Comparison of ENCODE assay signal across 10 mouse cellular contexts in the genomic region with DNA sequence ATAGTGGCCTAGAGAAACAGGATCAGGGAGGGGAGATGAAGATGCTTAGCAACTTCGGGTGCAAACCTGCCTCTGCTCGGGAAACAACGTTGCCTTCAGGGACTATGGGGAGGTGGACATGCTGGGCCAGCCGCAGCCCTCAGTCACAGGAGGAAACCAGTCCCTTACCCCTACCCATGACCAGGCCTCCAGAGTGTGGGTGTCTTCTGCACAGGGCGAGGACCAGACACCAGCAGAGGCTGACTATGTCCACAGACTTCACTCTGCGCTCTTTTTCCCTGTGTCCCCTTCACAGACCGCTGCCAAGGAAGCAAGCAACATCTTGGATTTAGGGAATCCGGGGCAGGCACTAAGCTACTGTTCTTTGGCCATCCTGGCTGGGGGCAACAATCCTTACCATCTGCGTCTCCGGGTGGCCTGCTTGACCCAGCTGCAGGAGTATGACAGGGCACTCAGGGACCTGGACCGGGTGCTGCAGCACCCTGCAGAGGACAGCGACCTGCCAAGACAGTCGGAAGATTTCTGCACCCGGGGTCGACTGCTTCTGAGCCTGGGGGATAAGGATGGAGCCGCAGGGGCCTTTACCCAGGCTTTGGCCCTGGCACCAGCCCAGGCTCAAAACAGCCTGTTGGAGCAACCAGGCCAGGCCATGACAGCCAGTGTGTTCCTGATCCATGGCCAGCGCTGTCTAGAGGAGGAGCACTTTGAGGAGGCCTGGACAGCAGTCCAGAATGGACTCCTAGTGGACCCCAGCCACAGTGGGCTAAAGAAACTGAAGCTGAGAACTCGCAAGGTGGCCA. TPM values are rescaled to one million over a fixed set of nuclear protein-coding genes. Genes with fewer than 3 reads are reported as not detected.
DNase-seq lines count a peak whose midpoint lies in the region; ATAC-seq and TF ChIP-seq lines count a peak whose summit lies in the region.
"Had no signal": no experiment of that assay in that cellular context is flagged by ENCODE, and none has a peak within 500 bp of the region (broad histone marks: within the 10 kb centered on the region; RNA-seq: fewer than 3 reads in every experiment).

No protein-coding gene starts in this region.

- no peaks in the 10 kb centered on the region for H3K9me3 ChIP-seq in G1E (replicated peaks)
- H3K9me3 ChIP-seq in hindbrain, embryonic 11.5 days (ENCODE audit: control insufficient read depth, low read length): no peaks in the 10 kb centered on the region
- H3K9me3 ChIP-seq in midbrain, embryonic 12.5 days: no peaks in the 10 kb centered on the region

- no peak overlapping the region for H3K4me2 ChIP-seq in hindbrain, embryonic 11.5 days (replicated peaks; ENCODE audit: low read depth, low read length)
- peak overlapping the region; percentile 57; the same call in 1 of the 2 replicates for H3K4me2 ChIP-seq in midbrain, embryonic 12.5 days (replicated peaks)

- H3K9ac ChIP-seq in hindbrain, embryonic 11.5 days (ENCODE audit: low read depth, low read length): peak overlapping the region; percentile 63
- peak overlapping the region; percentile 56 for H3K9ac ChIP-seq in midbrain, embryonic 12.5 days (replicated peaks)

- no peaks in the 10 kb centered on the region for H3K36me3 ChIP-seq in G1E (replicated peaks)
- no peaks in the 10 kb centered on the region for H3K36me3 ChIP-seq in hindbrain, embryonic 11.5 days (ENCODE audit: control insufficient read depth, insufficient read depth, low read length)
- no peaks in the 10 kb centered on the region for H3K36me3 ChIP-seq in midbrain, embryonic 12.5 days

- WGBS in hindbrain, embryonic 11.5 days: 83% methylated on average over 18 of the region's 18 CpGs
- 82% methylated on average over 18 of the region's 18 CpGs for WGBS in midbrain, embryonic 12.5 days

- no peak for TF ChIP-seq CTCF in gastrocnemius, adult 2 months (IDR thresholded peaks at IDR 0.05)
- TF ChIP-seq CTCF in G1E (IDR thresholded peaks at IDR 0.05; ENCODE audit: low read depth, low read length): no peak

- H3K27me3 ChIP-seq in G1E (ENCODE audit: insufficient read depth, low read length): peaks cover 49% of the 10 kb centered on the region
- H3K27me3 ChIP-seq in hindbrain, embryonic 11.5 days (ENCODE audit: control insufficient read depth, insufficient read depth, low read length): no peaks in the 10 kb centered on the region
- H3K27me3 ChIP-seq in midbrain, embryonic 12.5 days: peaks cover 41% of the 10 kb centered on the region

- no peak overlapping the region for H3K4me3 ChIP-seq in gastrocnemius, adult 2 months
- peak overlapping the region; percentile 64; the same call in 1 of the 2 replicates for H3K4me3 ChIP-seq in G1E (ENCODE audit: low read depth, low read length)
- H3K4me3 ChIP-seq in hindbrain, embryonic 11.5 days (ENCODE audit: low read depth, low read length): no peak overlapping the region; the same call in 1 of the 2 replicates
- 0 out of 2 replicates have a peak overlapping the region, but pooled peaks have one; percentile 38 for H3K4me3 ChIP-seq in midbrain, embryonic 12.5 days

- H3K4me1 ChIP-seq in G1E (ENCODE audit: insufficient read depth, low read depth, low read length): peaks cover 19% of the 10 kb centered on the region
- H3K4me1 ChIP-seq in hindbrain, embryonic 11.5 days (replicated peaks; ENCODE audit: control insufficient read depth, insufficient read depth, low read length): peaks cover 2% of the 10 kb centered on the region
- H3K4me1 ChIP-seq in midbrain, embryonic 12.5 days: peaks cover 14% of the 10 kb centered on the region

- no peak for ATAC-seq in G1E (ENCODE audit: extremely low read depth, insufficient number of reproducible peaks, low FRiP score, poor library complexity, severe bottlenecking)
- ATAC-seq in hindbrain, embryonic 11.5 days (ENCODE audit: low FRiP score): no peak
- no peak; the same call in 1 of the 2 replicates for ATAC-seq in midbrain, embryonic 12.5 days (ENCODE audit: low FRiP score, low read depth)

- H3K27ac ChIP-seq in gastrocnemius, adult 2 months: no peak overlapping the region
- peak overlapping the region; percentile 52; the same call in 1 of the 2 replicates for H3K27ac ChIP-seq in hindbrain, embryonic 11.5 days (ENCODE audit: low read depth, low read length)
- peak overlapping the region; percentile 71; the same call in 1 of the 2 replicates for H3K27ac ChIP-seq in midbrain, embryonic 12.5 days (replicated peaks)

- DNase-seq in gastrocnemius, postnatal 10 days: peak; percentile 5
- no peak for DNase-seq in gastrocnemius, adult 2 months
- DNase-seq in G1E (ENCODE audit: low spot score): no peak
- DNase-seq in hindbrain, embryonic 11.5 days (ENCODE audit: low spot score): no peak
- DNase-seq in thymus, adult 18-20 months: no peak
- no peak for DNase-seq in retina, postnatal 1 day
- no peak for DNase-seq in ovary, postnatal 10 days (ENCODE audit: low spot score)
- DNase-seq: kidney, adult 9 months had no signal

- intact Hi-C loops in gastrocnemius, adult 2 months (cut with DNase I): no loop called here

RNA-seq across cellular contexts. Expression of gene Mmel1, which starts 4.2 kb away (rescaled TPM):
- total RNA-seq in gastrocnemius, postnatal 10 days (2021): under 1 TPM; 0.68 to 0.78 TPM
- total RNA-seq in gastrocnemius, adult 2 months (2021): not detected
- total RNA-seq in G1E (2014; fragmentation: Nextera tagmentation): not detected in 2 replicates
- total RNA-seq in G1E (2017): 0.22 TPM in 1 of 2 replicates, not detected in the other
- polyA plus RNA-seq in G1E (2012): 0.03 and 0.06 TPM in 2 replicates
- polyA plus RNA-seq in hindbrain, embryonic 11.5 days (2014; fragmentation: Nextera tagmentation; extraction: Ambion mirVana): 0.48 and 0.56 TPM in 2 replicates
- polyA plus RNA-seq in midbrain, embryonic 12.5 days (2016; fragmentation: Nextera tagmentation; extraction: Ambion mirVana): 0.19 and 0.37 TPM in 2 replicates

RNA-seq across cellular contexts. Expression of gene Ttc34, which starts 27.9 kb away (rescaled TPM):
- total RNA-seq in gastrocnemius, postnatal 10 days (2021): not detected
- not detected for total RNA-seq in gastrocnemius, adult 2 months (2021)
- not detected in 2 replicates for total RNA-seq in G1E (2014; fragmentation: Nextera tagmentation)
- 0.05 TPM in 1 of 2 replicates, not detected in the other for total RNA-seq in G1E (2017)
- polyA plus RNA-seq in G1E (2012): not detected in 2 replicates
- 0.09 and 0.32 TPM in 2 replicates for polyA plus RNA-seq in hindbrain, embryonic 11.5 days (2014; fragmentation: Nextera tagmentation; extraction: Ambion mirVana)
- polyA plus RNA-seq in midbrain, embryonic 12.5 days (2016; fragmentation: Nextera tagmentation; extraction: Ambion mirVana): 0.16 and 0.46 TPM in 2 replicates
- polyA plus RNA-seq: small intestine, adult 2 months had no signal

RNA-seq across cellular contexts. Expression of gene Fam213b, which starts 33.8 kb away (rescaled TPM):
- 100 to 1,000 TPM; 121 to 143 TPM for total RNA-seq in gastrocnemius, postnatal 10 days (2021)
- 100 to 1,000 TPM in 1 of 2 experiments, 10 to 100 TPM in 1; 67.9 to 100 TPM for total RNA-seq in gastrocnemius, adult 2 months (2021)
- total RNA-seq in G1E (2014; fragmentation: Nextera tagmentation): not detected in 2 replicates
- not detected in 2 replicates for total RNA-seq in G1E (2017)
- not detected in 2 replicates for polyA plus RNA-seq in G1E (2012)
- polyA plus RNA-seq in hindbrain, embryonic 11.5 days (2014; fragmentation: Nextera tagmentation; extraction: Ambion mirVana): 39.8 and 41.4 TPM in 2 replicates
- 33.2 and 36.0 TPM in 2 replicates for polyA plus RNA-seq in midbrain, embryonic 12.5 days (2016; fragmentation: Nextera tagmentation; extraction: Ambion mirVana)

Comparison
In these comparisons a context has a peak if more than half of its experiments do, and no peak if none do; other contexts are left out.
1. H3K4me3 ChIP-seq: peak in G1E (single experiment) and midbrain, embryonic 12.5 days (single experiment); none in gastrocnemius, adult 2 months (single experiment) and hindbrain, embryonic 11.5 days (single experiment).
2. RNA of gene Fam213b, which starts 33.8 kb away (total RNA-seq): 121 to 143 TPM in gastrocnemius, postnatal 10 days and 67.9 to 100 TPM in gastrocnemius, adult 2 months; not detected in G1E; every median in the first group is over 10 times any median in the second.